Mouse (Mus musculus) bone marrow macrophage, adult 2 months (primary cell): Measurements from ENCODE around the gene Itsn1.

Source experiments
- CTCF ChIP-seq: IDR thresholded peaks from 2 replicates; pipeline ENCODE4 v1.5.1; 2012; ENCODE audit warnings: low read depth, mild to moderate bottlenecking, low read length, moderate library complexity
- POLR2A ChIP-seq: IDR thresholded peaks from 2 replicates; pipeline ENCODE4 v1.6.1; 2012; ENCODE audit warnings: mild to moderate bottlenecking, low read depth, low read length, borderline replicate concordance

GRCm38 (mm10) chr16:91880869-91881767 lies 152.0 kb downstream of the Itsn1 start:
- no peak for TF ChIP-seq POLR2A
- TF ChIP-seq CTCF = no peak
